Mouse (Mus musculus) heart, embryonic 12.5 days (tissue): ENCODE data around the gene Ccn2. TPM values are rescaled to one million over a fixed set of nuclear protein-coding genes. Genes with fewer than 3 reads are reported as not detected.

Experiments used
- ATAC-seq: fragments of 200-750 bp; cut with Nextera tagmentation; 2 replicates; pipeline ENCODE4 v1.8.0; 2017; ENCODE audit warnings: moderate TSS enrichment, moderate library complexity; ENCODE audit not compliant: insufficient number of reproducible peaks, low FRiP score
- H3K27ac ChIP-seq: fragments of 300-500 bp; sonication (generic); 2 replicates; pipeline ENCODE4 v1.5.1; 2016; ENCODE audit warnings: mild to moderate bottlenecking, moderate library complexity; ENCODE audit not compliant: poor library complexity, severe bottlenecking
- H3K27me3 ChIP-seq: fragments of 300-500 bp; sonication (generic); replicated peaks from 2 replicates; pipeline ENCODE4 v1.6.1; 2016; ENCODE audit warnings: mild to moderate bottlenecking, moderate library complexity
- H3K36me3 ChIP-seq: fragments of 300-500 bp; sonication (generic); 2 replicates; pipeline ENCODE4 v1.6.1; 2016; ENCODE audit warnings: mild to moderate bottlenecking, moderate library complexity
- H3K4me1 ChIP-seq: fragments of 300-500 bp; sonication (generic); replicated peaks from 2 replicates; pipeline ENCODE4 v1.6.1; 2016; ENCODE audit warnings: mild to moderate bottlenecking
- H3K4me2 ChIP-seq: fragments of 300-500 bp; sonication (generic); 2 replicates; pipeline ENCODE4 v1.6.1; 2016; ENCODE audit warnings: mild to moderate bottlenecking, moderate library complexity
- H3K4me3 ChIP-seq: fragments of 300-500 bp; sonication (generic); 2 replicates; pipeline ENCODE4 v1.5.1; 2016; ENCODE audit warnings: mild to moderate bottlenecking
- H3K9ac ChIP-seq: fragments of 300-500 bp; sonication (generic); 2 replicates; pipeline ENCODE4 v1.6.1; 2016; ENCODE audit warnings: mild to moderate bottlenecking, moderate library complexity
- H3K9me3 ChIP-seq: fragments of 300-500 bp; sonication (generic); replicated peaks from 2 replicates; pipeline ENCODE4 v1.6.1; 2016; ENCODE audit warnings: mild to moderate bottlenecking, moderate library complexity
- WGBS: fragments of 180-500 bp; shearing (Covaris S2); methylation state at CpG from one replicate; pipeline ENCODE4 v1.1.7; 2016; 5-methylcytosine and 5-hydroxymethylcytosine counted together
- polyA plus RNA-seq: library from polyadenylated mRNA; unstranded; fragments of >200 nt; fragmentation: Nextera tagmentation; extraction: Ambion mirVana; gene quantifications from 2 replicates; pipeline ENCODE4 v1.2.1, GENCODE M21; 2016

Gene Ccn2
- 56.8 and 60.1 TPM in 2 replicates for polyA plus RNA-seq

GRCm38 (mm10) chr10:24595250-24596002 lies at the start of gene Ccn2:
Gene Ccn2 (plus strand): TSS chr10:24595442.
- peaks cover 11% of the 10 kb centered on the region; the same call in 1 of the 2 replicates for H3K36me3 ChIP-seq
- H3K4me3 ChIP-seq: peak within 1 kb of the TSS; percentile 68
- H3K27ac ChIP-seq: peak within 1 kb of the TSS; percentile 97
- peak; percentile 86 for ATAC-seq
- no peaks in the 10 kb centered on the region for H3K9me3 ChIP-seq
- WGBS: under 1% methylated on average over 53 of the region's 53 CpGs
- peak within 1 kb of the TSS; percentile 80 for H3K4me2 ChIP-seq
- peaks cover 51% of the 10 kb centered on the region for H3K4me1 ChIP-seq
- H3K9ac ChIP-seq: peak within 1 kb of the TSS; percentile 95
- no peaks in the 10 kb centered on the region for H3K27me3 ChIP-seq

GRCm38 (mm10) chr10:24552870-24553269 lies 42.4 kb upstream of the Ccn2 start:
- H3K27me3 ChIP-seq: no peaks in the 10 kb centered on the region
- 0 out of 2 replicates have a peak, but pooled peaks cover 8% of the 10 kb centered on the region for H3K4me1 ChIP-seq
- no peak for ATAC-seq
- no peak overlapping the region for H3K4me3 ChIP-seq
- H3K9ac ChIP-seq: no peak overlapping the region
- H3K27ac ChIP-seq: no peak overlapping the region
- no peaks in the 10 kb centered on the region for H3K36me3 ChIP-seq
- no peak overlapping the region for H3K4me2 ChIP-seq
- 55% methylated on average over 1 of the region's 1 CpGs for WGBS
- no peaks in the 10 kb centered on the region for H3K9me3 ChIP-seq

GRCm38 (mm10) chr10:24554091-24554490 lies 41.2 kb upstream of the Ccn2 start:
- Histone ChIP-seq H3K27ac (no peak overlapping the region), H3K4me3 (no peak overlapping the region), H3K9ac (no peak overlapping the region), H3K27me3 (no peaks in the 10 kb centered on the region), H3K36me3 (no peaks in the 10 kb centered on the region), H3K9me3 (no peaks in the 10 kb centered on the region), H3K4me2 (no peak overlapping the region), H3K4me1 (0 out of 2 replicates have a peak, but pooled peaks cover 8% of the 10 kb centered on the region)
- 20% methylated on average over 2 of the region's 2 CpGs for WGBS
- no peak for ATAC-seq

- Histone ChIP-seq H3K36me3 (no peaks in the 10 kb centered on the region), H3K27me3 (no peaks in the 10 kb centered on the region)
- 85% methylated on average over 2 of the region's 2 CpGs for WGBS
Measured at GRCm38 (mm10) chr10:24558366-24558765, 36.9 kb upstream of the Ccn2 start.

GRCm38 (mm10) chr10:24569691-24570420 lies 25.4 kb upstream of the Ccn2 start:
- no peaks in the 10 kb centered on the region for H3K27me3 ChIP-seq
- H3K4me2 ChIP-seq: no peak overlapping the region
- peak; percentile 36; the same call in 1 of the 2 replicates for ATAC-seq
- H3K4me1 ChIP-seq: peaks cover 12% of the 10 kb centered on the region
- WGBS: 77% methylated on average over 2 of the region's 2 CpGs
- no peaks in the 10 kb centered on the region for H3K9me3 ChIP-seq
- no peak overlapping the region for H3K4me3 ChIP-seq
- H3K36me3 ChIP-seq: no peaks in the 10 kb centered on the region
- H3K27ac ChIP-seq: peak overlapping the region; percentile 59; the same call in 1 of the 2 replicates
- H3K9ac ChIP-seq: no peak overlapping the region

More at GRCm38 (mm10) chr10:24558366-24558765, 36.9 kb upstream of the Ccn2 start:
- ATAC-seq: no peak
- H3K27ac ChIP-seq: no peak overlapping the region
- H3K9me3 ChIP-seq: no peaks in the 10 kb centered on the region
- H3K4me2 ChIP-seq: no peak overlapping the region
- H3K9ac ChIP-seq: no peak overlapping the region
- H3K4me3 ChIP-seq: no peak overlapping the region
- peaks cover 10% of the 10 kb centered on the region; the same call in 1 of the 2 replicates for H3K4me1 ChIP-seq

GRCm38 (mm10) chr10:24572044-24572960 lies 22.9 kb upstream of the Ccn2 start:
- H3K27ac ChIP-seq: no peak overlapping the region
- H3K27me3 ChIP-seq: no peaks in the 10 kb centered on the region
- peaks cover 12% of the 10 kb centered on the region for H3K4me1 ChIP-seq
- WGBS: 88% methylated on average over 4 of the region's 4 CpGs
- no peak for ATAC-seq
- no peaks in the 10 kb centered on the region for H3K9me3 ChIP-seq
- H3K4me3 ChIP-seq: no peak overlapping the region
- H3K4me2 ChIP-seq: no peak overlapping the region
- no peak overlapping the region for H3K9ac ChIP-seq
- H3K36me3 ChIP-seq: no peaks in the 10 kb centered on the region

- no peak for ATAC-seq
- H3K4me2 ChIP-seq: no peak overlapping the region
- 79% methylated on average over 3 of the region's 3 CpGs for WGBS
- H3K9me3 ChIP-seq: no peaks in the 10 kb centered on the region
- H3K27ac ChIP-seq: no peak overlapping the region
- peaks cover 12% of the 10 kb centered on the region for H3K4me1 ChIP-seq
- no peak overlapping the region for H3K4me3 ChIP-seq
- no peak overlapping the region for H3K9ac ChIP-seq
- H3K27me3 ChIP-seq: no peaks in the 10 kb centered on the region
- H3K36me3 ChIP-seq: no peaks in the 10 kb centered on the region
Measured at GRCm38 (mm10) chr10:24573484-24573883, 21.8 kb upstream of the Ccn2 start.

- ATAC-seq: no peak
- WGBS: 14% methylated on average over 3 of the region's 3 CpGs
- Histone ChIP-seq H3K27ac (no peak overlapping the region), H3K9ac (no peak overlapping the region), H3K9me3 (no peaks in the 10 kb centered on the region), H3K36me3 (no peaks in the 10 kb centered on the region), H3K4me2 (no peak overlapping the region), H3K4me1 (peaks cover 20% of the 10 kb centered on the region), H3K27me3 (no peaks in the 10 kb centered on the region), H3K4me3 (no peak overlapping the region)
Measured at GRCm38 (mm10) chr10:24581076-24581475, 14.2 kb upstream of the Ccn2 start.

GRCm38 (mm10) chr10:24588824-24589223 lies 6.4 kb upstream of the Ccn2 start:
- Histone ChIP-seq H3K4me1 (peaks cover 23% of the 10 kb centered on the region), H3K4me3 (no peak overlapping the region), H3K9me3 (no peaks in the 10 kb centered on the region), H3K27me3 (no peaks in the 10 kb centered on the region), H3K9ac (no peak overlapping the region), H3K36me3 (no peaks in the 10 kb centered on the region), H3K4me2 (no peak overlapping the region), H3K27ac (no peak overlapping the region)
- 67% methylated on average over 4 of the region's 4 CpGs for WGBS
- ATAC-seq: no peak

GRCm38 (mm10) chr10:24589238-24589637 lies 6.0 kb upstream of the Ccn2 start:
- H3K36me3 ChIP-seq: no peaks in the 10 kb centered on the region
- no peak overlapping the region for H3K4me2 ChIP-seq
- H3K27ac ChIP-seq: no peak overlapping the region
- no peak overlapping the region for H3K9ac ChIP-seq
- H3K27me3 ChIP-seq: no peaks in the 10 kb centered on the region
- WGBS: 88% methylated on average over 9 of the region's 9 CpGs
- H3K4me1 ChIP-seq: peaks cover 28% of the 10 kb centered on the region
- H3K9me3 ChIP-seq: no peaks in the 10 kb centered on the region
- no peak overlapping the region for H3K4me3 ChIP-seq
- no peak for ATAC-seq
